Mouse (Mus musculus) left cerebral cortex, postnatal 4 days (tissue): ENCODE data around the gene Mreg. TPM values are rescaled to one million over a fixed set of nuclear protein-coding genes. Genes with fewer than 3 reads are reported as not detected.
A peak's percentile ranks its signal among the peaks of the same experiment; 100 is the strongest.

ENCODE experiments used
- DNase-seq: peaks from one replicate; pipeline ENCODE4 v3.0.0-alpha.2; 2022
- intact Hi-C: fragments of 180-260 bp; cut with DNase I; formaldehyde crosslinking; loops from one replicate; pipeline ENCODE4 v1.15.1; 2025
- total RNA-seq, 2 experiments: library from RNA; stranded (reverse); gene quantifications; 2 replicates each; pipeline ENCODE4 v1.2.3; 2021

Gene Mreg
- total RNA-seq, 2 experiments from 2014 or later = 1.1 to 1.6 TPM

DNA sequence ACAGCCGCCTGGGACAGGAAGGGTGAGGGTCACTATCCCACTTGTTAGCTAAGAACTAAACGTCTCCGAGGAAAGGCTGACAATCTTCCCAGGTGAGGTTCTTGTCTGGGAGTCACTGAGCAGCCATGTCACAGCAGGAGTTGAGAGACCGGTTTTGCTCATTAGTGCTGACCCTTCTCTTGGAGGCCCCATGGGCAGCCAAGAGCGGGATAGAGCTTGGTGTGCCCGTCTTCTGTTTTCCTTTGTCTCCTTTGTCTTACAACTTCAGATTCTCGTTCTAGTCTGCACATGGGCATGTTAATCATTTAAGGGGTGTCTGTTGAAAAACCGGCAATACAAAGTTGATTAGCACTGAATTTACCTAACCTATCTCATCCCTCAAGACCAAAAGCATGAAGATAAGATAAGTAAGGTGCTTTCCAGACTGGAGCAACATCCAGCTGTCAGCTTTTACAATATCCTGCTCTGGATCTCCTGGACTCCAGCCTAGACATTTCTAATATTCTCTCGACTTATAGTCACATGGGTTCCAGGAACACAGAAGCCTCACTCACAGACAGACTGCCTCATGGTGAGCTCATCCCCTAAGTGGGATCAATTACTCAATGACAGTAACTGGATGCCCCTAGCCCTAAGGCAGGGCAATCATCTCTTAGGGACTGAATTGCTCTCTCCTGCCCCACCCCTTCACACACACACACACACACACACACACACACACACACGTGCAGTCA lies 15.3 kb downstream of the Mreg start:
- no peak for DNase-seq
- intact Hi-C loops = no loop called here

DNA sequence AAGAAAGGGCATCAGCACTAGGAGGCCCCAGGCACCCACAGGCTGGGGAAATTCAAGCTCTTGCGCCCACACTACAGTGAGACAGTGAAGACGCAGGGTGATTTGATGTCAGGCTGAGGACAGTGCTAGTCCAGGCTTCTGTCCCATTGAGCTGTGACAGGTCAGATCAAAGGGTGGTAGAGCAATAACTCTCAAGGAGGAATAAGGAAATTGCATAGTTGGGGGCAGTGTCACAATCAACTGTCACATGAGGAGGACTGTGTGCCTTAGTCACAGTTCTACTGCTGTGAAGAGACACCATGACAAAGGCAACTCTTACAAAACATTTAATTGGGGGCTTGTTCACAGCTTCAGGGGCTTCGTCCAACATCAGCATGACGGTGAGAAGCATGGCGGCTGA lies 16.0 kb downstream of the Mreg start:
- no peak for DNase-seq
- intact Hi-C loops = no loop called here

DNA sequence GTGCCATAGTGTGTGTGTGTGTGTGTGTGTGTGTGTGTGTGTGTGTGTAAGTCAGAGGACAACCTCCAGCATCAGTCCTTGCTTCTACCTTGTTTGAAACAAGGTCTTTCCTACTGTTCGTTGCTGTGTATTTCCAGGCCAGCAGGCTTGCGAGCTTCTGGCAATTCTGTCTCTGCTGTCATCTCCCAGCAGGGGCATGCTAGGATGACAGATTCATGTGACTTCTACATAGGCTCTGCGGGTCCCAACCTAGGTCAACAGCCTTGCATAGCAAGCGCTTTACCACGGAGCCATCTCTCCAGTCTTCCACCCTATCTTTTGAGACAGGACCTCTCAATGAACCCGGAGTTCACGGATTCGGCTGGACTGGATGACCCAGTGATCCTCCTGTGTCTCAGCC lies 20.7 kb downstream of the Mreg start:
- no peak for DNase-seq
- intact Hi-C loops = no loop called here

DNA sequence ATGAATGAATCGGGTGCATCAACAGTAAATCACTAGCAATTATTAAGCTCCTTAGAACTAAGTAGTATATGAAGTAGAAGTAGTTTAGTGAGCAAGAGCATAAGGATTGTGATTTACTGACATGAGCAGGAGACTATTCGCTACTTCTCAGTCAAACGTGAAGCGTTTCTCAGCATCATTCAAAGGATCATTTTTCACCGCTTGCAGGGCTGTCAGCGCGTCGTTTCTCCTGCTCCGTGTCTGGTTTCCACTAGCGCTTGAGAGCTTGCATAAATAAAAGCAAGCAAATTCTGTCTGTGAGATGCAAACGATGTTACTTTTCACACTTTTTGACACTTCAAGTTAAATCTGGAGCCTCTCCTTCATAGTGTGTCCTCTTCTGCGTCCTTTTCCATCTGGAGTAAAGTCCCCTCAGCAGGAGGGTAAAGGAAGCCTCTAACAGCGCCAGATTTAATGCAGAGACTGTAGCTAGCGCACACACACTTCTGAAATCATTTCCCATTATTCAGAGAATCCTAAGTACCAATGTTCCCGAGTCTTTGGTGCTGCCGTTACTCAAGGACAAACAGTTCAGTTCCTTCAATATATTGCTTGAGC lies 23.9 kb downstream of the Mreg start:
- intact Hi-C loops = no loop called here

DNA sequence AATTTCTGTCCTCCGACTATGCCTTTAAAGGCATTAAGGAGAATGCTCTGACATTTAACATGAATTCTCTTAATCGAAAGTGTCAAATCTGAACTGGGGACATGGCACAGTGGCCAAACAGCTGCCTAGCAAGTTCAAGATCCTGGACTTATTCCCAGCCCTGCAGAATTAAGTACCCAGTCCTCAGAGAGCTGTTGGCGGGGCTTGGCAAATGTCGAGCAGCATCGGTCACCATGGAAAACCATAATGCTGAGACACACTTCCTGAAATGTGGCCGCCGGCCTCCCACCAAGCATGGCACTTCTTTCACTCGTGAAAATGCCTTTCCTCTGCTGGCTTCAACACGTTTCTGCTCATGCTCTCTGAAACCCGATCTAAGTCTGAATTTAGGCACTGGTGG lies 24.6 kb downstream of the Mreg start:
- intact Hi-C loops = no loop called here
- DNase-seq = peak; percentile 64

More for the DNA sequence above, 23.9 kb downstream of the Mreg start:
- DNase-seq = no peak

- DNase-seq = no peak
- intact Hi-C loops = no loop called here
These were observed 26.0 kb downstream of the Mreg start for GRCm38 (mm10) chr1:72186151-72186550.

DNA sequence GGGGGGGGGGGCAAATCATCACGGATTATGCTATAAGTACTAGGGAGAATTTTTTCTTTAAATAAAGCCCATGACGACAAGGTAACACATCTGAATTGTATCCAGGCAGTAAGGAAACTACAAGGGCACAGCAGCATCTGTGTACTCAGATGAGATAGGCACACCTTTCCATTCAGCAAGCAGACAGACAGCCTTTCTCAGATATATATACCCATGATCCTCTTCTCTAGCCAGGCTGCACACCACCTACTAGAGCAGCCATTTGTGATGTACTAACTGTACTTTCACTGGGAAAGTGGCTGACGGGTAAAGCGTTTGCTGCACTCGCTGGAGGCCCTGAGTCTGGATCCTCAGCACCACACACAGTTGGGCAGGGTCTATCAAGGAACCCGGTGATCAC lies 28.6 kb downstream of the Mreg start:
- intact Hi-C loops = no loop called here
- DNase-seq = no peak

DNA sequence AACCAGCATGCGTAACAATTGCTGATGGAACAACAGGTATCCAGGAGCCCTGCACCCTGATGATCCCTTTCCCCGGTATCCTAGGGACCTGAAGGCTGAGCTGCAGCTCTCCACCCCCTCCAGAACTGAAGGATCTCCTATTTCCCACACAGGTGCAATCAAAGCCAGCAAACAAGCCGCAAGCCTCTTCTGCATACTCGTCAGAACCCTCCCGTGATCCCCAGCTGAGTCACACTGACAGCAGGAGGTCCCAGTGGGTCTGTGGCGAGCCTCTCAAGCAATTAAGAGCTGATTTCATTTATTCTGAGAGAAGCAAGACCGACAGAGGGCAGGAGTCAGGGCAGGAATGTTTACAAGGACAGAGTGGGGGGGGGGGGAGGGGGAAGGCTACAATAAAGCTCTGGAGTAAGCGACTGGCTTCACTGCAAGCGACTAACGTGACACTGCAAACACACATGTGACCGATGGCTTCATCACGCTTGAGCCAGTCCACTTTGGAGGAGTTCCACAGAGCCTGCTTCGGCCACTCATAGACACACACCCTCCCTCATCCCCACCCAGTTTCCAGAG lies 29.1 kb downstream of the Mreg start:
- peak; percentile 18 for DNase-seq
- intact Hi-C loops = no loop called here

- intact Hi-C loops = no loop called here
- no peak for DNase-seq
These were observed 32.2 kb downstream of the Mreg start for GRCm38 (mm10) chr1:72179947-72180346.

DNA sequence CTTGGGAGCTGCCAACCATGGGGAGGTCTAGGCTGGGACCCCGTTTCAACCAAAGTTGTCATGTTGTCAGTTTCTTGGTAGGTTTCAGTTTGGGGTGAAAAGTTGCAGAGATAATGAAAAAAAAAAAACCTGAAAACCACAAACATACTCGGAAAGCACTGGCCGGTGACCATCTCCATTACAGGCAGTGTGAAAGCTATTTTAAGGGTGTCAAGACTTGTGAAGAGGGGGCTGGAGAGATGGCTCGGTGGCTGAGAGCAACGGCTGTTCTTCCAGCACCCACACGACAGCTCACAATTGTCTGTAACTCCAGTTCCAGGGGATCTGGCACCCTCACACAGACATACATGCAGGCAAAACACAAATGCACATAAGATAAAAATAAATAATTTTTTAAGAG lies 35.9 kb downstream of the Mreg start:
- intact Hi-C loops = no loop called here
- DNase-seq = no peak

GRCm38 (mm10) chr1:72174183-72174582 lies 37.9 kb downstream of the Mreg start:
- intact Hi-C loops = no loop called here
- DNase-seq = no peak

GRCm38 (mm10) chr1:72173402-72174051 lies 38.6 kb downstream of the Mreg start:
- intact Hi-C loops = no loop called here
- DNase-seq = no peak

DNA sequence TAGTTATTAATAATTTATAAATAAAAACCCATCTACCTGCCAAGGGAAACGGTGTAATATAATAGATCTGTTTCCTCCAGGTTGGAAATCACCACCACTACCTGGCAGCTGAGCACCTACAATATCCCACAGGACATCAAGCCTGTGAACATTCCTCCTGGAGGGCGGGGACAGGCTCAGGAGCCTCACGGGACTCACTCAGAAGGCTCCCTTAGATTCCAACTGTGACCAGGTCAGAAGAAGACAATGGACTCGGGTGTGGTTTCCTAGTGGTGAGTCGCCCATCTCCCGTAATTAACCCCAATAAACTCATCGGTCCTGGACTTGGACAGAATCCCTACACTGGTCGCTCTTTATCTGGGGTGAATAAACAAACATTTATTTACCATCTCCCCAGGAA lies 39.3 kb downstream of the Mreg start:
- no peak for DNase-seq

GRCm38 (mm10) chr1:72171001-72171860 lies 40.9 kb downstream of the Mreg start:
- DNase-seq = peak; percentile 64
- intact Hi-C loops = no loop called here

More for the DNA sequence above, 39.3 kb downstream of the Mreg start:
- intact Hi-C loops = no loop called here

GRCm38 (mm10) chr1:72167024-72167423 lies 45.1 kb downstream of the Mreg start:
- DNase-seq = no peak
- intact Hi-C loops = no loop called here

DNA sequence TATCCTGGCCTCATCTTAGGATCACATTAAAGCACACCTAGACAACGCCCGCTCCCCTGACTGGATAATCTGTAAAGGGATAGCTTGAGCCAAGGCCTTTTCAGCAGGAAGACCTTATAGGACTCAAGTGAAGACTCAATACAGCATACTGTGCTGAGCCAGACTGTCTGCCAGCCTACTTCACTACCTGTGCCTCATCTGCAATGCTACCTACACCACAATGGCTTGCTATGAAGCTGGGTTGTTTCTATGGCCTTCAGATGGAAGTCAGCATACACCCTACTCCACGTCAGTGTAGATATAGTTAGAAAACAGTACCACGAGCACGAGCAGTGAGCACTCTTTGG lies 45.7 kb downstream of the Mreg start:
- intact Hi-C loops = no loop called here
- no peak for DNase-seq

DNA sequence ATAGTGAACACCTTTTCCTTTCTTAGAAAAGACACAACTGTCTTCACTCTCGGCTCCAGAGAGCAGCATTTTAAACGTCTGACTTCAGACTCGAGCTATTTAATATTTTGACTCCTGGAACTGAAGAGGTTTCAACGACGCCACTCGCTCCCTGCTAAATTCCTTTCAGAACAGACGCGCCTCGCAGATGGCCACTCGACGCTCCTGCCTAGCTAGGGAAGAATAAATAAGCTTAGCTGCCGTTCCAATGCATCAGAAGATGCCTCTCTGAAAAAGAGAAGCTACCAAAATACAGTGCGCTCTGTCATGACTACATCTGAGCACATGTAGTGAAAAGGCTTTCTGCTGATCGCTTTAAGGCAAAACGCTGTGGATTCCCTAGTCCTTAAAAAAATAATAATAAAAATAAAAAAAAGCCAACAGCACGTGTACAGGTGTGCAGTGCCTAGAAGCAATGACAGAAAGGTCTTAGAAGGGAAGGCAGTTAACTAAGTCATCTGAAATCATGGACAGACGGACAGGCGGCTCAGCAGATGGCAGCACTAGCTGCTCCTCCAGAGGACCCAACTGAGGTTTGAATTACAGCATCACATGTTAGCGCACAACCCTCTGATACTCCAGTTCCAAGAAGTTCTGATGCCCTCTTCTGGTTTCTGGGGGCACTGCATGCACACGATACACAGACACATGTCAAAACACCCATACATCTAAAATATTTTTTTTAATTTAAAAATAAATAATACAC lies 46.2 kb downstream of the Mreg start:
- peak; percentile 20 for DNase-seq
- intact Hi-C loops = no loop called here

DNA sequence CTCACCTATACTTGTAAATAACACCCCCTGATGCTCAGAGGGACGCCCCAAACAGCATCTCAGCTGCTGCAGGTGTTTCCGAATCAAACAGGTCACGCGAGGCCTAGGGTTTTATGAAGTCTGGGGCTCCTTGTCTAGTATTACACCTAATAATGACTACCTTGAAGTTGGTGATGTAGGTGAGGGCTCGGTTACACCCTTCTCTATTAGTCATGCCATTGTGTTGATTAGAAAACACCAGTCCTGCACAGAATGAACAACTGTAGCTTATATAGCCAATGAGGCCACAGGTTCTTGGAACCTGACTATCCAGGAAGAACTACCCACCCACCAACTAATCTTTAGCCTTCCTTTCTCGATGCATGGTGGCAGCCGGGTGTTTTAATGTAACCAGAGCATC lies 51.8 kb downstream of the Mreg start:
- intact Hi-C loops = no loop called here
- no peak for DNase-seq

GRCm38 (mm10) chr1:72145041-72145440 lies 67.1 kb downstream of the Mreg start:
- intact Hi-C loops = no loop called here
- DNase-seq = no peak

- DNase-seq = no peak
- intact Hi-C loops = no loop called here
These were observed 67.7 kb downstream of the Mreg start for GRCm38 (mm10) chr1:72144426-72144825.
